Comparison of ENCODE assay signal across 29 mouse cellular contexts in the genomic region with DNA sequence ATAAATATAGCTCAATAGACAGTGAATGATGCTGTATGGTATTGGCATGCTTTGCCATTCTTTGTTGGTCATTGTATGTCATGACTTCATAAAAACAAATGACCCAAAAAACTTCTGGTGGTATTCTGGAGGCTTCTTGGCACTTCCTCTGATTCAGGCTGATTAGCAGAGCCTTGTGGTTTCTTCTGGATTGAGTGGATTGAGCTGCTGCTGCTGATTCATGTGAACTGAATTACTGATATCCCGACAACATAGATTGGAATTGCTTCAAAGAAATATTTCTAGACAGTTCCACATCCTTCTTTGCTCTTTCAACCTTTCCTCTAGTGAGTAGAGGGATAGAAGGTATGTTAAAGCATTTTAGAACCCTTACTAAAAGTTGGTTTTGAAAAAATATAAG.
"Had no signal": no experiment of that assay in that cellular context is flagged by ENCODE, and none has a peak within 500 bp of the region (broad histone marks: within the 10 kb centered on the region; RNA-seq: fewer than 3 reads in every experiment).

No protein-coding gene starts in this region.

- ATAC-seq: hindbrain, embryonic 16.5 days; hindbrain, postnatal 0 days; inflammation-experienced regulatory T-cells, adult 6 months; intestine, embryonic 15.5 days; intestine, embryonic 16.5 days; intestine, postnatal 0 days had no signal

- H3K27me3 ChIP-seq: heart, embryonic 12.5 days; heart, embryonic 13.5 days; heart, embryonic 15.5 days; hindbrain, embryonic 12.5 days; hindbrain, embryonic 13.5 days; hindbrain, embryonic 15.5 days; intestine, embryonic 15.5 days; kidney, embryonic 15.5 days had no signal

- DNase-seq: heart, postnatal 10 days; heart, postnatal 14 days; heart, postnatal 36 days; heart, postnatal 4 days; kidney, adult 11 months; kidney, adult 18-20 months; kidney, adult 2 months; kidney, adult 8-10 months; kidney, adult 9 months; kidney, postnatal 10 days; kidney, postnatal 14 days; kidney, postnatal 25 days; kidney, postnatal 36 days; kidney, postnatal 4 days; layer of hippocampus, adult 9-11 months; layer of hippocampus, postnatal 36 days had no signal
